Mouse (Mus musculus): ENCODE results near the gene Tent5b. TPM values are rescaled to one million over a fixed set of nuclear protein-coding genes. Genes with fewer than 3 reads are reported as not detected.

Tent5b gene
- polyA plus RNA-seq, 1 experiment from 2014 or later = 2.8 TPM

DNA sequence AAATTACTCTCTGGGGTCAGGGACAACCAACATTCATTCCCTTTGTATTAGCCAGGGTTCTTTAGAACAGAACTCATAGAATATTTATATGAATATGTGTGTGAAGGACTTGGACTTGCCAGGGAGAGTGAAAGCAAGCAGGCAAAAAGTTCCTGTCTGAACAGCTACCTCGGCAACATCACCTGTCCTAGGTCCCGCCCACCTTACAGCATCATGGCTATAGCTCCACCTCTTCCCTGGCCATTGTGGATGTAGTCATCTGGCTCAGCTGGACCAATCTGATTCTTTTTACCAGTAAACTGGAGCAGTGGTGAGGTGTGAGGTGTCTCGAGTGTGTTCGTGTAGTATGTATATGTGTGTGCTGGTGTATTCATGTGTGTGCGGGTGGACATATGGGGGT is 34.2 kb upstream of the Tent5b start:
- Histone ChIP-seq H3K9ac (ENCODE audit: low read depth, low read length) (no peak overlapping the region), H3K27ac (replicated peaks; ENCODE audit: low read depth, low read length) (no peak overlapping the region), H3K4me1 (ENCODE audit: control insufficient read depth, insufficient read depth, low read length) (peaks cover 11% of the 10 kb centered on the region), H3K36me3 (ENCODE audit: control insufficient read depth, insufficient read depth, low read length) (no peaks in the 10 kb centered on the region), H3K9me3 (ENCODE audit: control insufficient read depth, low read length) (no peaks in the 10 kb centered on the region), H3K4me3 (ENCODE audit: low read depth, low read length) (no peak overlapping the region), H3K4me2 (ENCODE audit: low read depth, low read length) (no peak overlapping the region), H3K27me3 (replicated peaks; ENCODE audit: control insufficient read depth, insufficient read depth, low read length) (no peaks in the 10 kb centered on the region)
- ATAC-seq (ENCODE audit: low read depth) (no peak), DNase-seq (ENCODE audit: low spot score) (no peak)
- 84% methylated on average over 5 of the region's 5 CpGs for WGBS

DNA sequence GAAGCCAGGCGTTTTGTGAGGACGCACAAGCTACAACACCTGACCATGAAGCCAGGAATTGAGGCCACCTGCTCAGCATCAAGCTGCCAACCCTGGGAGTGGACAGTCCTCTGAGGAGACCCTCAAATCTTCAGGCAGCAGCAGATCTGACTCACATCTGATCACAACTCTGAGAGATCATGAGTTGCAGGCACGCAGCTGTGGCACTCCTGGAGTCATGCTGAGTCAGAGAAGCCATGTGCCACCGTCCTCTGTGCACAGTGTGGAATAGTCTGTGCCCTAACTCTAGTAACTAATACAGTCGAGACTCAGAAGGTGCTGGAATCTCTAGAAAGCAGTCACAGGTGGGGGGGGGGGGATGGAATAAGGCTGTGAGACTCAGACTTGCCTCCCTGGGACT is 32.6 kb upstream of the Tent5b start:
- peaks cover 9% of the 10 kb centered on the region for H3K4me1 ChIP-seq (ENCODE audit: control insufficient read depth, insufficient read depth, low read length)
- 44% methylated on average over 5 of the region's 5 CpGs for WGBS
- H3K4me2 ChIP-seq (ENCODE audit: low read depth, low read length) = no peak overlapping the region
- no peaks in the 10 kb centered on the region for H3K9me3 ChIP-seq (ENCODE audit: control insufficient read depth, low read length)
- H3K4me3 ChIP-seq (ENCODE audit: low read depth, low read length) = no peak overlapping the region
- DNase-seq (ENCODE audit: low spot score) = no peak
- H3K9ac ChIP-seq (ENCODE audit: low read depth, low read length) = no peak overlapping the region
- no peak for ATAC-seq (ENCODE audit: low read depth)
- no peaks in the 10 kb centered on the region for H3K27me3 ChIP-seq (replicated peaks; ENCODE audit: control insufficient read depth, insufficient read depth, low read length)
- no peaks in the 10 kb centered on the region for H3K36me3 ChIP-seq (ENCODE audit: control insufficient read depth, insufficient read depth, low read length)
- no peak overlapping the region for H3K27ac ChIP-seq (replicated peaks; ENCODE audit: low read depth, low read length)

DNA sequence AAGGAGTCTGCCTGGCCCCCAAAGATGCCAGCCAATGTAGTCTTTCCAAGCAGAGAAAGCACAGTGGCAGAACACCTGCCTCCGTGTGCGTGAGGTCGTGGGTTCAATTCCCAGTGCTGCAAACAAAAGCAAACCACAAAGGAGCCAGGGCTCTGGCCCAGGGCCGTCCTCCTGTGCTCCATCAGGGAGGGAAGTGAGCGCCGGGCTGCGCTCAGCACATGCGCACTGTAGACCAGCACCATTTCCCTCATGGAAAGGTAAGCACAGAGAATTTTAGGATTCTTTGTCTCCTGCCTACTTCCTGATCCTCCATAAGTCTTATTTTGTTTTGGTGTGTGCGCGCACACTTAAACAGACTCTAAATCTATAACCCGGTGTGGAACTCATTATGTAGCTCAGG is 32.0 kb upstream of the Tent5b start:
- Histone ChIP-seq H3K36me3 (ENCODE audit: control insufficient read depth, insufficient read depth, low read length) (no peaks in the 10 kb centered on the region), H3K9ac (ENCODE audit: low read depth, low read length) (no peak overlapping the region), H3K27ac (replicated peaks; ENCODE audit: low read depth, low read length) (no peak overlapping the region), H3K4me3 (ENCODE audit: low read depth, low read length) (no peak overlapping the region), H3K4me2 (ENCODE audit: low read depth, low read length) (no peak overlapping the region), H3K27me3 (replicated peaks; ENCODE audit: control insufficient read depth, insufficient read depth, low read length) (no peaks in the 10 kb centered on the region), H3K9me3 (ENCODE audit: control insufficient read depth, low read length) (no peaks in the 10 kb centered on the region), H3K4me1 (ENCODE audit: control insufficient read depth, insufficient read depth, low read length) (peaks cover 9% of the 10 kb centered on the region)
- DNase-seq (ENCODE audit: low spot score) = no peak
- 84% methylated on average over 11 of the region's 11 CpGs for WGBS
- ATAC-seq (ENCODE audit: low read depth) = no peak

DNA sequence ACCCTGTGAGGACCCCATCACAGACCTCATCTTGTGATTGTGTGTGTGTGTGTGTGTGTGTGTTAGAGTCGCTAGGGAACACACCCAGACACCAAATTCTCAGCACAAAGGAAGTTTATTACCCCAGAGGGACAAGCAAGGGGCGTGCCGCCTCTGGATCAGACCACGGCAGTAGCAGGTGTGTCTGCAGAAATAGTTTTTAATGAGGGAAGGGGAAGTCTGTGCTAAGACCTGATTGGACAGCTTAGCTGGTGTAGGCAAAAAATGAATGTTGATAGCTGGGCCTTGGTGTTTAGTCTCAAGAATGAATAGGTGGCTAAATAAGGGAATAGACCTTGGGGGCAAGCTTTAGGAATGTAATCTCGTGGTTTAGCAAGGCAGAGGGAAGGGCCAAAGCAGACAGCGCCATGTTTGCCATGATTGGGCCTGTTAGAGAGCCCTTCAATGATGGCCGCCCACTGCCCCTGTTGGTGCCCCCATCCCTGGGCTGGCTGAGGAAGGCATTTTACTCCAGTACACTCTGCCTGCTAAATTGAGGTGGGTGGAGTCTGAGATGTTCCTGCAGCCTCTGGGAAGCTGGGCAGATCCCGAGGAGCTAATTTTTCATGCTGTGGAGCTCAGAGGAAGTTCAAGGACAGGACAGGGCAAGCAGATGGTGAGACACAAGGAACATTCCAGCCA is 31.1 kb upstream of the Tent5b start:
- no peaks in the 10 kb centered on the region for H3K36me3 ChIP-seq (ENCODE audit: control insufficient read depth, insufficient read depth, low read length)
- 63% methylated on average over 8 of the region's 8 CpGs for whole genome bisulfite sequencing
- ATAC-seq (ENCODE audit: low read depth) (0 out of 2 replicates have a peak, but pooled peaks have one; percentile 16), DNase-seq (ENCODE audit: low spot score) (peak; percentile 34)
- no peak overlapping the region for H3K27ac ChIP-seq (replicated peaks; ENCODE audit: low read depth, low read length)
- no peaks in the 10 kb centered on the region for H3K9me3 ChIP-seq (ENCODE audit: control insufficient read depth, low read length)
- no peak overlapping the region for H3K9ac ChIP-seq (ENCODE audit: low read depth, low read length)
- H3K4me2 ChIP-seq (ENCODE audit: low read depth, low read length) = no peak overlapping the region
- H3K27me3 ChIP-seq (replicated peaks; ENCODE audit: control insufficient read depth, insufficient read depth, low read length) = no peaks in the 10 kb centered on the region
- peaks cover 9% of the 10 kb centered on the region for H3K4me1 ChIP-seq (ENCODE audit: control insufficient read depth, insufficient read depth, low read length)
- H3K4me3 ChIP-seq (ENCODE audit: low read depth, low read length) = no peak overlapping the region

DNA sequence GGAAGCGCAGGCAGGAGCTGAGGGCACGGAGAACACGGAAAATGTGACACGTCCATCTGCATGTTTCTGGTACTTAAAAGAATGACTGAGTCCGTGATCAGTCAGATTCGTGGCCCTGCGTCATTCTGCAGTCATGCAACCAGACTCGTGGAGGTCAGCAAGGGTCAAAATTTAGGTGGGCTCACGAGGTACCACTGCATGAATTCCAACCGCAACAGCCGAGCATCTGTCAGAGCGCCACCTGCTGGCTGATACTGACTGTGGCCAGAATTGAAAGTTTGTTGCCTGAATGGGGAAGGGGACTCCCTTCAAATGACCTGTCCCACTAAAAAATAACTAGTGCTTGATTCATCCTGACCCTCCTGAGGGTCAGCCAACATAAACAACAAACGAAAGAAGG is 30.2 kb upstream of the Tent5b start:
- H3K9me3 ChIP-seq (ENCODE audit: control insufficient read depth, low read length) = no peaks in the 10 kb centered on the region
- ATAC-seq (ENCODE audit: low read depth) (no peak; the same call in 1 of the 2 replicates), DNase-seq (ENCODE audit: low spot score) (no peak)
- H3K4me3 ChIP-seq (ENCODE audit: low read depth, low read length) = no peak overlapping the region
- H3K27me3 ChIP-seq (replicated peaks; ENCODE audit: control insufficient read depth, insufficient read depth, low read length) = no peaks in the 10 kb centered on the region
- H3K4me2 ChIP-seq (ENCODE audit: low read depth, low read length) = no peak overlapping the region
- H3K36me3 ChIP-seq (ENCODE audit: control insufficient read depth, insufficient read depth, low read length) = no peaks in the 10 kb centered on the region
- H3K9ac ChIP-seq (ENCODE audit: low read depth, low read length) = no peak overlapping the region
- peaks cover 9% of the 10 kb centered on the region for H3K4me1 ChIP-seq (ENCODE audit: control insufficient read depth, insufficient read depth, low read length)
- WGBS = 17% methylated on average over 13 of the region's 13 CpGs
- no peak overlapping the region for H3K27ac ChIP-seq (replicated peaks; ENCODE audit: low read depth, low read length)

DNA sequence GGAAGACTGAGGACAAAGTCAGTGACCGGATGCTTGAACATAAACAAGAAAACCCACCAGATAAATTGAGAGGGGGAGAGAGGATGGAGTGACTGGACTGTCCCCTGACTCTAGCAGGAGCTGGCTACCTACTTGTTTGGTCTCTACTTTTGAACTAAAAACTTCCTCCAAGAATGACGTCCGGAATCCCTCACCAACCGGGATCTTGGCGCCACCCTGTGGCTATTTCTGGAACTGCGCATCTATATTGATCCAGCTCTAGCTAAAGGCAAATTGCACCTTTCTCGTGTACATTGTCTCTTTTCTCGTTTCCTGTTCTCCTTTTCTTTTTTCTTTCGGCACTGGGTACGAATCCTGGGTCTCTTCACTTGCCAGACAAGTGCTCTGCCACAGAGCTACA is 28.4 kb upstream of the Tent5b start:
- 12% methylated on average over 10 of the region's 10 CpGs for WGBS
- Histone ChIP-seq H3K36me3 (ENCODE audit: control insufficient read depth, insufficient read depth, low read length) (no peaks in the 10 kb centered on the region), H3K27ac (replicated peaks; ENCODE audit: low read depth, low read length) (no peak overlapping the region), H3K9ac (ENCODE audit: low read depth, low read length) (no peak overlapping the region), H3K9me3 (ENCODE audit: control insufficient read depth, low read length) (no peaks in the 10 kb centered on the region), H3K4me1 (ENCODE audit: control insufficient read depth, insufficient read depth, low read length) (peaks cover 9% of the 10 kb centered on the region), H3K4me3 (ENCODE audit: low read depth, low read length) (no peak overlapping the region), H3K27me3 (replicated peaks; ENCODE audit: control insufficient read depth, insufficient read depth, low read length) (no peaks in the 10 kb centered on the region), H3K4me2 (ENCODE audit: low read depth, low read length) (no peak overlapping the region)
- DNase-seq (ENCODE audit: low spot score) (peak; percentile 78), ATAC-seq (ENCODE audit: low read depth) (no peak; the same call in 1 of the 2 replicates)

DNA sequence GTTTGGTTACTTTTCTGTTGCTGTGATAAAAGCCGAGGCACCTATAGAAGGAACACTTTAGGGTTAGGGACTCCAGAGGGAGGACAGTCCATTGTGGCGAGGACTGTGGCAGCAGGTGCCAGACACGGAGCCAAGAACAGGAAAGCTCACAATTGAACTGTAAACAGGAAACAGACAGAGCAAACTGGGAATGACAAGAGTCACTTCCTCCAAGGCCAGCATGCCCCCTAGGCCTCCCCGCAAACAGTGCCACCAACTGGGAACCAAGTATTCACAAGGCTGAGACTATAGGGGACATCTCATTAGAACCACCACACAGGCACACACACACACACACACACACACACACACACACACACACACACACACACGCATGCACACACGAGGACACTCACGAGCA is 27.5 kb upstream of the Tent5b start:
- Histone ChIP-seq H3K4me3 (ENCODE audit: low read depth, low read length) (no peak overlapping the region), H3K36me3 (ENCODE audit: control insufficient read depth, insufficient read depth, low read length) (no peaks in the 10 kb centered on the region), H3K27ac (replicated peaks; ENCODE audit: low read depth, low read length) (no peak overlapping the region), H3K9ac (ENCODE audit: low read depth, low read length) (no peak overlapping the region), H3K4me2 (ENCODE audit: low read depth, low read length) (no peak overlapping the region), H3K4me1 (ENCODE audit: control insufficient read depth, insufficient read depth, low read length) (peaks cover 9% of the 10 kb centered on the region), H3K9me3 (ENCODE audit: control insufficient read depth, low read length) (no peaks in the 10 kb centered on the region), H3K27me3 (replicated peaks; ENCODE audit: control insufficient read depth, insufficient read depth, low read length) (no peaks in the 10 kb centered on the region)
- ATAC-seq (ENCODE audit: low read depth) (no peak), DNase-seq (ENCODE audit: low spot score) (no peak)
- WGBS = 58% methylated on average over 5 of the region's 7 CpGs

DNA sequence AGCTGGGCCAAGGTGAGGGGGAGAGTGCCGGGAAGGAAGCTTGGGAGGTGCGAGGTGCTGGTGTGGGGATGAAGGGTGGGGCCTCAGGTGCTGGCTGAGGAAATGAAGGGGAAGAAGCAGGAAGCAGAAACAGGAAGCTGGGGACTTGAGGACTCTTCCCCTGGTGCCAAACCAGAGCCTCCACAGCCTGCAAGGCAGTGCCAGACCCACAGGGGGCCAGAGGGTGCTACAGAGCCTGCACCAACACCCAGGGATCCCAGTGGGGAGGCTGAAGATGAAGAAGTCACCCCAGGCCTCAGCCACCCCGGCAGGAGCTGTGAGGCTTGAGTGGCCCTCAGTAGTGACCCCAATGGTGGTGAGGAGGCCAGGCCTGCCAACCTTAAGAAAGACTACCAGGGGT is 21.9 kb upstream of the Tent5b start:
- H3K9me3 ChIP-seq (ENCODE audit: control insufficient read depth, low read length) = no peaks in the 10 kb centered on the region
- ATAC-seq (ENCODE audit: low read depth) (no peak), DNase-seq (ENCODE audit: low spot score) (no peak)
- no peaks in the 10 kb centered on the region for H3K27me3 ChIP-seq (replicated peaks; ENCODE audit: control insufficient read depth, insufficient read depth, low read length)
- no peak overlapping the region for H3K4me3 ChIP-seq (ENCODE audit: low read depth, low read length)
- no peak overlapping the region for H3K27ac ChIP-seq (replicated peaks; ENCODE audit: low read depth, low read length)
- H3K4me1 ChIP-seq (ENCODE audit: control insufficient read depth, insufficient read depth, low read length) = no peaks in the 10 kb centered on the region
- no peak overlapping the region for H3K4me2 ChIP-seq (ENCODE audit: low read depth, low read length)
- no peaks in the 10 kb centered on the region for H3K36me3 ChIP-seq (ENCODE audit: control insufficient read depth, insufficient read depth, low read length)
- no peak overlapping the region for H3K9ac ChIP-seq (ENCODE audit: low read depth, low read length)
- WGBS = 80% methylated on average over 3 of the region's 3 CpGs

DNA sequence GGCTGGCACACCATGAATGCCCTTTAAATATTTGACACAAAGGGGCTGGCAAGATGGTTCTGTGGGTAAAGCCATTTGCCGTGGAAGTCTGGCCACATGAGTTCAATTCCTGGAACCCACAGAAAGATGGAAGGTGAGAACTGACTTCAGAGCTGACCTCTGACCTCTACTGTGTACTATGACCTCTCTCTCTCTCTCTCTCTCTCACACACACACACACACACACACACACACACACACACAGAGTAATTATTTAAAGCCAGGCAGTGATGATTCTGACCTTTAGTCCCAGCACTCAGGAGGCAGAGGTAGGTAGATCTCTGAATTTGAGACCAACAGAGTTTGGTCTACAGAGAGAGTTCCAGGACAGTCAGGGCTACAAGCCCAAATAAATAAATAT is 19.9 kb upstream of the Tent5b start:
- DNase-seq (ENCODE audit: low spot score) = no peak
- Histone ChIP-seq H3K27ac (replicated peaks; ENCODE audit: low read depth, low read length) (no peak overlapping the region), H3K4me2 (ENCODE audit: low read depth, low read length) (no peak overlapping the region), H3K9me3 (ENCODE audit: control insufficient read depth, low read length) (no peaks in the 10 kb centered on the region), H3K4me1 (ENCODE audit: control insufficient read depth, insufficient read depth, low read length) (no peaks in the 10 kb centered on the region), H3K27me3 (replicated peaks; ENCODE audit: control insufficient read depth, insufficient read depth, low read length) (no peaks in the 10 kb centered on the region), H3K36me3 (ENCODE audit: control insufficient read depth, insufficient read depth, low read length) (no peaks in the 10 kb centered on the region), H3K4me3 (ENCODE audit: low read depth, low read length) (no peak overlapping the region), H3K9ac (ENCODE audit: low read depth, low read length) (no peak overlapping the region)
- 64% methylated on average over 1 of the region's 1 CpGs for WGBS
- no peak for ATAC-seq (ENCODE audit: low read depth)

Data from embryonic facial prominence, embryonic 14.5 days (tissue).